In genomic region chr2:94846394-94846793, GRCm38 (mm10) we compare ENCODE assay signal across 15 mouse cellular contexts.
"Had no signal": no experiment of that assay in that cellular context is flagged by ENCODE, and none has a peak within 500 bp of the region (broad histone marks: within the 10 kb centered on the region; RNA-seq: fewer than 3 reads in every experiment).

No protein-coding gene starts in this region.

- H3K4me3 ChIP-seq: layer of hippocampus, adult 2 months; limb, embryonic 13.5 days; midbrain, embryonic 12.5 days; neural tube, embryonic 13.5 days; stomach, embryonic 15.5 days had no signal

- H3K9me3 ChIP-seq: limb, embryonic 13.5 days; midbrain, embryonic 12.5 days; neural tube, embryonic 13.5 days; stomach, embryonic 15.5 days had no signal

- H3K9ac ChIP-seq: limb, embryonic 13.5 days; liver, embryonic 14.5 days; midbrain, embryonic 12.5 days; neural tube, embryonic 13.5 days; stomach, embryonic 15.5 days had no signal

- H3K4me1 ChIP-seq: limb, embryonic 13.5 days; midbrain, embryonic 12.5 days; neural tube, embryonic 13.5 days; stomach, embryonic 15.5 days had no signal

- H3K4me2 ChIP-seq: limb, embryonic 13.5 days; midbrain, embryonic 12.5 days; neural tube, embryonic 13.5 days; stomach, embryonic 15.5 days had no signal

- H3K36me3 ChIP-seq: limb, embryonic 13.5 days; midbrain, embryonic 12.5 days; neural tube, embryonic 13.5 days; stomach, embryonic 15.5 days had no signal

- H3K27ac ChIP-seq: layer of hippocampus, adult 2 months; limb, embryonic 13.5 days; liver, embryonic 14.5 days; midbrain, embryonic 12.5 days; neural tube, embryonic 13.5 days; stomach, embryonic 15.5 days had no signal

- H3K27me3 ChIP-seq: limb, embryonic 13.5 days; midbrain, embryonic 12.5 days; neural tube, embryonic 13.5 days; stomach, embryonic 15.5 days had no signal

- ATAC-seq: midbrain, embryonic 16.5 days had no signal

- DNase-seq: kidney, adult 18-20 months; kidney, postnatal 4 days; left cerebral cortex, postnatal 4 days; lung, adult 18-20 months; retina, postnatal 1 day; right cerebral cortex, postnatal 4 days; spleen, adult 18-20 months; thymus, postnatal 4 days had no signal
